Mouse (Mus musculus) midbrain, embryonic 11.5 days (tissue): ENCODE measurements at regions not wholly inside any gene's neighbourhood (a gene's known extent, or its start where the extent isn't known, plus 50 kb on each side); places are given as distances from the start of the nearest gene placed in this dataset.

Experiments used
- ATAC-seq: fragments of 200-750 bp; cut with Nextera tagmentation; 2 replicates; pipeline ENCODE4 v1.8.0; 2017; ENCODE audit warnings: moderate TSS enrichment, moderate library complexity; ENCODE audit not compliant: low FRiP score
- DNase-seq: peaks from one replicate; pipeline ENCODE4 v3.0.0; 2015; ENCODE audit warnings: low spot score; ENCODE audit errors: missing footprints
- H3K27ac ChIP-seq: fragments of 300-500 bp; sonication (generic); 2 replicates; pipeline ENCODE4 v1.5.1; 2014; ENCODE audit warnings: low read depth, low read length
- H3K27me3 ChIP-seq: fragments of 300-500 bp; sonication (generic); 2 replicates; pipeline ENCODE4 v1.6.1; 2014; ENCODE audit warnings: mild to moderate bottlenecking, low read length, moderate library complexity, mixed read lengths; ENCODE audit not compliant: control insufficient read depth, insufficient read depth
- H3K36me3 ChIP-seq: fragments of 300-500 bp; sonication (generic); 2 replicates; pipeline ENCODE4 v1.6.1; 2014; ENCODE audit warnings: mild to moderate bottlenecking, low read length, moderate library complexity, mixed read lengths; ENCODE audit not compliant: control insufficient read depth, insufficient read depth
- H3K4me1 ChIP-seq: fragments of 300-500 bp; sonication (generic); 2 replicates; pipeline ENCODE4 v1.6.1; 2014; ENCODE audit warnings: low read length; ENCODE audit not compliant: control insufficient read depth, insufficient read depth
- H3K4me2 ChIP-seq: fragments of 300-500 bp; sonication (generic); 2 replicates; pipeline ENCODE4 v1.6.1; 2014; ENCODE audit warnings: mild to moderate bottlenecking, moderate library complexity
- H3K4me3 ChIP-seq: fragments of 300-500 bp; sonication (generic); 2 replicates; pipeline ENCODE4 v1.5.1; 2014; ENCODE audit warnings: low read depth, low read length
- H3K9ac ChIP-seq: fragments of 300-500 bp; sonication (generic); 2 replicates; pipeline ENCODE4 v1.6.1; 2014; ENCODE audit warnings: low read length
- H3K9me3 ChIP-seq: fragments of 300-500 bp; sonication (generic); 2 replicates; pipeline ENCODE4 v1.6.1; 2016; ENCODE audit warnings: low read length; ENCODE audit not compliant: control insufficient read depth
- WGBS: fragments of 180-500 bp; shearing (Covaris S2); extraction: QIAGEN DNeasy Blood & Tissue Kit; methylation state at CpG from one replicate; pipeline ENCODE4 v1.1.7; 2014; 5-methylcytosine and 5-hydroxymethylcytosine counted together

DNA sequence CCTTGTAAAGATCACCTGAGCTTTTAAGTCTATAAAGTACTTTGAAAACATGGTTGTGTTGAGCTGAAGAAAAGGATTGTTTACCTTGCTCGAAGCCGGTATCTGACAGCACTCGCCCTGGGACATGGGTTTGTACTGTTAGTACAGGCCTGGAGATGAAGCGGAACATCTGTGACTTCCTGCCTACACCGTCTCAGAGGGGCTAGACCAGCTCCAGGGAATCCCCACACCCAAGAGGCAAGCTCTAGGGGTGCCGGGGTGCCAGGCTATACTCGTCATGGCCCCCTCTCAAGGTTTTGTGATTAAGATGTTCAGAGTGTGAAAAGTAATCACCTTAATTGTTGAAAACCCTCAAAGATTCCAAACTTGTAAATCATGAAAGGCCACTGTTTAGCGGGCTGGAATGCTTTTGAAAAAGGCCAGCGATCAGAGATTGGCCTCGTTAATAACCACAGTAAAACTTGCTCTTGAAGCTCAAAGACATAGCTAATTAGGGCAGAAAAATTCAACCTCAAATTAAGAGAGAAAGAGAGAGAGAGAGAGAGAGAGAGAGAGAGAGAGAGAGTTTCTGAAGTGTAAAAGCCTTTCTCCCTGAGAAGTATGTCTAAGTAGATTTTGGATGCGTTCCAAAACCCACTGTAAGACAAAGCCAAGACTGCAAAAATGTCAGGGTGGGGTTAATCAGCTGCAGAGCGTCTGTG is 202.9 kb downstream of the Mycn start:
- no peak for DNase-seq
- Histone ChIP-seq H3K9ac (no peak overlapping the region), H3K4me3 (no peak overlapping the region), H3K27ac (no peak overlapping the region), H3K9me3 (no peaks in the 10 kb centered on the region), H3K4me1 (0 out of 2 replicates have a peak, but pooled peaks cover 2% of the 10 kb centered on the region), H3K27me3 (no peaks in the 10 kb centered on the region), H3K4me2 (no peak overlapping the region), H3K36me3 (no peaks in the 10 kb centered on the region)
- WGBS: 54% methylated on average over 12 of the region's 12 CpGs
- no peak for ATAC-seq

DNA sequence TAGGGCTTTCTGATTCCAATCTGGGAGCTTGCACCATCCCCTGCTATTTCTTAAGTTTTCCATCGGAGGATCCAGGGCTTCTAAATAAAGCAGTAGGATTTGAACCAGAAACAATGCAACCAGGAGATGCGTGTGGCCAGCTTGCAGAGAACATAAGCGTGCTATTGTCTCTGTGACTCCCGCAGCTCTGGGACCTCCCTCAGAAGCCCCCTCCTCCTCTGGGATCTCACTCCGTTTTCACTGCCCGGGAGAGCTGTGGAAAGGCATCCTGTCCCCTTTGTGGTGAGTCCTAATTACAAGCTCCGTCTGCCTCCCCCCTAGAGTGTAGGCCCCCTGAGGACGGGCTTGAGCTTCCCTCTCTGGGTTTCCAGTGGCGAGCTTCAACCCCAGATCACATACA is 215.9 kb downstream of the Mycn start:
- H3K4me1 ChIP-seq: peaks cover 42% of the 10 kb centered on the region
- H3K4me3 ChIP-seq: no peak overlapping the region
- H3K27ac ChIP-seq: peak overlapping the region; percentile 81
- WGBS: under 1% methylated on average over 9 of the region's 9 CpGs
- peaks cover 3% of the 10 kb centered on the region; the same call in 1 of the 2 replicates for H3K9me3 ChIP-seq
- DNase-seq (peak; percentile 94), ATAC-seq (peak; percentile 31)
- H3K4me2 ChIP-seq: peak overlapping the region; percentile 39
- peaks cover 5% of the 10 kb centered on the region; the same call in 1 of the 2 replicates for H3K27me3 ChIP-seq
- H3K36me3 ChIP-seq: no peaks in the 10 kb centered on the region
- H3K9ac ChIP-seq: no peak overlapping the region; the same call in none of the 2 replicates

DNA sequence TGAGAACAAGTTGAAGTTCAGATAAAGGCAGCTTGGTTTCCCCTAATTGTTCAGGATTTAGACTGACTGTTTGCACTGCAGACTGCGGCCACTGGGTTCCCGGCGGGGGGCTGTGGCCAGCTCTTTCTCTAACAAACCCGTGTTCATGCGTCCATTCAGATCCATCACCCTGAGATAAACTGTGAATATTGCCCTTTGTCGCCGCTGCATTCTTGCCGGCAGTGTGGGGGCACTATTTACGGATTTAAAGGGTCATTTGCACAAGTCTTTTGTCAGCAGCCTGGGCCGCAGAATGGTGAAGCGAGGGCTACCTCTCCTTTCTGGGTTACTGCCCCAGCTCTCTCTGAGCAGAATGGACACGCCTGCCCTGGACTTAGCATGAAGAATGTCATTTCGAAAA is 216.6 kb downstream of the Mycn start:
- H3K9ac ChIP-seq: peak overlapping the region; percentile 43
- peak overlapping the region; percentile 1; the same call in 1 of the 2 replicates for H3K4me3 ChIP-seq
- 1% methylated on average over 13 of the region's 13 CpGs for WGBS
- peak overlapping the region; percentile 81 for H3K27ac ChIP-seq
- H3K4me1 ChIP-seq: peaks cover 42% of the 10 kb centered on the region
- DNase-seq (peak; percentile 98), ATAC-seq (peak; percentile 70)
- H3K4me2 ChIP-seq: peak overlapping the region; percentile 39
- H3K9me3 ChIP-seq: peaks cover 3% of the 10 kb centered on the region; the same call in 1 of the 2 replicates
- no peaks in the 10 kb centered on the region for H3K36me3 ChIP-seq
- peaks cover 6% of the 10 kb centered on the region; the same call in 1 of the 2 replicates for H3K27me3 ChIP-seq

DNA sequence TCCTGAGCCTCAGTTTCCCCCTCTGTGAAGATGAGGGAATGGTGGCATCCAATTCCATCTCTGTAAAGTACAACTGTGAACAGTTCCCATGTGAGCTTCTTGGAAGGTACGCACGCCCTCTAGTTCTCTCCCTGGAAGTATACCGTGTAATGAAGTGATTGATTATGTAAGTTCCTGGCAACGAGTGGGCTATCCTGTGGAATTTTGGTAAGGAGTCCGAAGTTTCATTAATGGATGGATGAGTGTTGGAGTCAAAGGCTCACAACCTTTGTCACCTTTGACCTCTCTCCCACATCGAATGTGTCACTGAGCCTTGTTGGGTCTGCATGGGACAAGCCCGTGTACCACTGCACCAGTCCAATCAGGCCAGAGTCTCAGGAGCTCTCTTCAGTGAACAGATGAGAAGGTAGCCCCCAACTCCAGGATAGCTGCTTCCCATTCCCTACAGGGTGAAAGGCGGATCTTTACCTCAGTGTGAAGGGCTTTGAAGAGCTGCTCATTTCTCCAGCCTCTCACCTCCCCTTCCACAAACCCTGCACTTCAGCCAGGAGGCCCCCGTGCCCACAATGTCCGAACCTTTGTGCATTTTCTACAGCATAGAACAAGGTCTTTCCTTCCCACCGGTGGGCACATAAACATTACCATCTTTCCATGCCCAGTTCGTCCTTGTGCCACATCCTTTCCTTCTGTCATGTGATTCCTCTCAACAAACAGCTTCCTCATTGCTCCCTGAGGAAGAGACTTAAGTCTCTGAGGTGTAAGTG is 217.8 kb downstream of the Mycn start:
- H3K27me3 ChIP-seq: peaks cover 6% of the 10 kb centered on the region; the same call in 1 of the 2 replicates

GRCm38 (mm10) chr12:12722982-12723661 is 218.6 kb downstream of the Mycn start:
- H3K9ac ChIP-seq: peak overlapping the region; percentile 50
- no peaks in the 10 kb centered on the region for H3K9me3 ChIP-seq
- H3K4me2 ChIP-seq: peak overlapping the region; percentile 31
- H3K27me3 ChIP-seq: peaks cover 6% of the 10 kb centered on the region; the same call in 1 of the 2 replicates
- H3K4me1 ChIP-seq: peaks cover 42% of the 10 kb centered on the region
- no peaks in the 10 kb centered on the region for H3K36me3 ChIP-seq
- WGBS: 7% methylated on average over 20 of the region's 20 CpGs
- peak overlapping the region; percentile 2; the same call in 1 of the 2 replicates for H3K4me3 ChIP-seq
- ATAC-seq (peak; percentile 79), DNase-seq (peak; percentile 97)
- peak overlapping the region; percentile 81 for H3K27ac ChIP-seq

More for the DNA sequence above, 217.8 kb downstream of the Mycn start:
- Histone ChIP-seq H3K4me3 (no peak overlapping the region), H3K9ac (peak overlapping the region; percentile 50), H3K4me2 (peak overlapping the region; percentile 39), H3K9me3 (no peaks in the 10 kb centered on the region), H3K4me1 (peaks cover 42% of the 10 kb centered on the region), H3K36me3 (no peaks in the 10 kb centered on the region), H3K27ac (peak overlapping the region; percentile 81)
- 32% methylated on average over 12 of the region's 12 CpGs for WGBS
- peak; percentile 29 for ATAC-seq
- peak; percentile 92 for DNase-seq

- no peak overlapping the region for H3K4me3 ChIP-seq
- no peak for DNase-seq
- ATAC-seq: no peak
- H3K4me1 ChIP-seq: peaks cover 5% of the 10 kb centered on the region; the same call in 1 of the 2 replicates
- H3K27me3 ChIP-seq: peaks cover 6% of the 10 kb centered on the region; the same call in 1 of the 2 replicates
- H3K36me3 ChIP-seq: no peaks in the 10 kb centered on the region
- 89% methylated on average over 9 of the region's 9 CpGs for WGBS
- no peak overlapping the region for H3K27ac ChIP-seq
- H3K9ac ChIP-seq: no peak overlapping the region
- no peaks in the 10 kb centered on the region for H3K9me3 ChIP-seq
- no peak overlapping the region for H3K4me2 ChIP-seq
Observed at GRCm38 (mm10) chr12:12716691-12717090, 225.0 kb downstream of the Mycn start.

DNA sequence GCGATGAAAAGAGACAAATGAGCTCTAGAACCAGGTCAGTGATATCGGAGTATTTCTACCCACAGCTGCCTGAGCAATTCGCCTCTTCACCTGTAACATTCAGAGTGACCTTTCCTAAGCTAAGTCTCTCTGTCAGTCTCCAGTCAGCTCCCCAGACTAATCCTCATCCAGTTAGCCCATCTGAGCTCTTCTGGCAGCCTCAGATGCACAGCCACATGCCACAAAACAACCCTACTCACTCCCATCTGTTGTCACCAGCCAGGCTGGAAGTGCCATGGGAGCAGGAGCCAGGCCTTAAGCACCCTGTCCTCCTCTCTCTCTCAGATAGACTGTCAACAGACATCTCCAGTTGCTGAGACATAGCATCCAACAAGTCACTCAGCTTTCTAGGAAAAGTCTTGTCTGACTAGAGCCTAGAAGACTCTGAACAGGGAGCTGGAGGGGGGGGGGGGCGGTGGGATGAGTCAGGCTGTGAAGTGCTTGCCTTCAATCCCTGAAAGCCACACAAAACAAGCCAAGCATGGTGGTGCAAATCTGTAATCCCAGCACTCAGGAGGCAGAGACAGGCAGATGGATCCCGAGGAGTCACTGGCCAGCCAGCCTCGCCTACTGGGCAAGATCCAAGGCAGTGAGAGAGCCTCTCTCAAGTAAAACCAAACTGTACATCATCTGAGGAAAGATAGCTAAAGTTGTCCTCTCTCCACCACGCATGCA is 225.6 kb downstream of the Mycn start:
- WGBS: 72% methylated on average over 7 of the region's 7 CpGs
- DNase-seq: no peak
- H3K4me3 ChIP-seq: no peak overlapping the region
- no peaks in the 10 kb centered on the region for H3K36me3 ChIP-seq
- H3K4me1 ChIP-seq: peaks cover 7% of the 10 kb centered on the region
- ATAC-seq: no peak
- H3K27me3 ChIP-seq: peaks cover 4% of the 10 kb centered on the region; the same call in 1 of the 2 replicates
- no peak overlapping the region for H3K27ac ChIP-seq
- H3K4me2 ChIP-seq: no peak overlapping the region
- no peak overlapping the region for H3K9ac ChIP-seq
- no peaks in the 10 kb centered on the region for H3K9me3 ChIP-seq

GRCm38 (mm10) chr12:12715528-12715927 is 226.2 kb downstream of the Mycn start:
- Histone ChIP-seq H3K27me3 (no peaks in the 10 kb centered on the region), H3K36me3 (no peaks in the 10 kb centered on the region), H3K4me3 (no peak overlapping the region), H3K9me3 (no peaks in the 10 kb centered on the region), H3K27ac (no peak overlapping the region), H3K4me1 (peaks cover 12% of the 10 kb centered on the region), H3K9ac (no peak overlapping the region), H3K4me2 (no peak overlapping the region)
- DNase-seq: no peak
- ATAC-seq: no peak
- 73% methylated on average over 4 of the region's 4 CpGs for WGBS
